Mouse (Mus musculus) urinary bladder, postnatal 14 days (tissue): ENCODE measurements at regions not wholly inside any gene's neighbourhood (a gene's known extent, or its start where the extent isn't known, plus 50 kb on each side); places are given as distances from the start of the nearest gene placed in this dataset.

Experiments
- DNase-seq: peaks from one replicate; pipeline ENCODE4 v3.0.0; 2021; ENCODE audit warnings: low spot score

DNA sequence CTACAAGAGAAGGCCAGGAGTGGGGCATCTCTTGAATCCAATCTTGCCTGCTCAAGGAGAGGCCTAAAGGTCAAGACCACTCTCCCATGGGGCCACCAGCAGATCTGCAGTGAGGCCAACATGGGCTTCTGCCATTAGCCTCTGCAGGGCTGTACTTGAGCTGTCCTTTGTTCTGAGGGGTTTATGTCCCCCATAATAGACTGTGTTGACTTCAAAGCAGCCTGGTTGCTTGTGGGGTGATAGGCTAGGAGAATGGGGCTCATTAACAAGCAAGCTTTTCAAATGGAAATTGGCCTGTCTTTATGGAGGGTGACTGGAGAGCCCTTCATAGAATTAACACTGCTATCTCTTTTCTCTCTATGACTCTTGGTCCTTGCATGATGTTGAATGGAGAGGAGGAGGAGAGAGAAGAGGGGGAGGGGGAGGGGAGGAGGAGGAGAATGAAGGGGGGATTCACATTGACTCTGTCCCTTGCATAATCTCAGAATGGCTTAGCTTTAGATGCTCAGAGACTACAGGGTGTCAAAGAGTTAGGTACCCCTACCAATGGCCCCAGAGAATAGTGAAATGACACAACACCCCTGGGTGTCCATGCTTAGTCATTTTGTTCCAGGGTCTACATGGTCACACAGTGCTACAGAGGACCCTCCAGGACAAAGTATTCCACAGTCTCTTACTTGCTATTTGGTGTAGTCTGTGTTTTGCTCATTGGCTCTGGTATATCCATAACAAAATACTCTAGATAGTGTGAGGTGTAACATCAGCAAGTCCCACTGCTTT is 352.3 kb upstream of the Mgmt start:
- no peak for DNase-seq

DNA sequence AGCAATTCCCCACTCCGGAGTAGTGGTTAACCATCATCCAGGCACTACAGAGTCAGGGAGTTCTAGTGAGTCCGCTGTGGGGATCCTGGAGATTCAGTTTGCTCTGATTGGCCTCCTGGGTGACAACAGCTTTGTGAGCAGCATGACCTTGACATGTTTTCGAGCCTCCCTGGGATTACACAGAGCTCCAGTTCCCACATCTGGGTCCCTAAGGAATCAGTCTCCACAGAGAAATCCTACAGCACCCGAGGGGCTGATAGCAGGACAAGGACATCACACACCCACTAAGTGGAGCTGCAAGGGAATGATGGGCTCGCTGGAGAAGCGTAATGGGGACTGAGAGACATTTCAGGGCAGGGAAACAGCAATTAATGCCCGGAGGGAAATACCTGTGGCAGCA is 351.5 kb upstream of the Mgmt start:
- DNase-seq, result no peak

DNA sequence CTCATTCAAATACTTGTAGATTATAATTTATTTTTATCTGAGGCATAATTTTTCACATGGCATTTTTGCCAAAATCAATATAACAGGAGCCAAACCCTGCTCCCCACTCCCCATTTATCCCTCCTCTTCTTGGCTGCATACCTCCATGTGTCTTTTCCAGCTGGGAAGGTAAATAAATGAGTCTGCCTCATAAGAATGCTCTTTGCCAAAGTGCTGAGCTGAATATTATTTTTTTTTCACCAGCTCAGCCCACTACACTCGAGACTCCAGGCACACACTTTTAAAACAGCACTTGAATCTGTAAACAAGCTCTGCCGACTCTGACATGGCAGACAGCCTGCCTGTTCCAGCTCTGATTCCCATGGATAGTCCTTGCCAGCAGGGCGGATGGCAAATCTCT is 346.6 kb upstream of the Mgmt start:
- no peak for DNase-seq

DNA sequence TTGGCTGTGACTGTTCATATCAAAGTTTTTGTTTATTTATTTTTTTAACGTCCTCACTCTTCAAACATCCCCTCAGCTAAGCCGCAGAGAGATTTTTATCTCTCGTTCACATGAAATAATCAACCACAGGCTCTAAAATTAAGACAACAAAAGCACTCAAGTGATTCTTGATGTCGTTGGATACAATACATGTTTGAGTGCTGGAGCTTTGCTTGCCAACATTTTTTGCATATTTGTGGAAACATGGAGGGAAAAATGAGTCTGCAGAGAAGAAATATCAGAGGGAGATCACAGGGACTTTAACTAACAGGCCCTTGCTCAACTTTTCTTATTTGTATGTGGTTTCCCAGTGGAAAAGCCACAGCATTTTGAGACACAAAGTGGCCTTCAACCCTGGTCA is 338.0 kb upstream of the Mgmt start:
- no peak for DNase-seq

DNA sequence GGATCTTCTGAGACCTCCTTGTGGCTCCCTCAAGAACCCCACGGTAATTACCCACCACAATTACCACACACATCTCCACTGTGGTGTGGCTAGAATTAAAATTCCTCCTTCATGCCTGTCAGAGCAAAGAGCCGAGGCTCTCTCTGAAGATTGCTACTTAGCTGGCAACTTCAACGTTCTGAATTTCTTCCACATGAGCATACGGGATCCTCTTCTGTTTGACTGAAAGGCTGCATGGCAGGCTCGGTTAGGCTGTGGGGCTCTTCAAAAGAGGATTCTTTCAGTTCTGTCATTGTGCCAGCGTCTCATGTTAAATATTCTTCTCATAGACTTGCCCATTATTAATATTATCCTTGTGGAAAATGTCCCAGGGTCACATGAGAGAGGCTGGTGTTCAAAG is 334.9 kb upstream of the Mgmt start:
- no peak for DNase-seq

DNA sequence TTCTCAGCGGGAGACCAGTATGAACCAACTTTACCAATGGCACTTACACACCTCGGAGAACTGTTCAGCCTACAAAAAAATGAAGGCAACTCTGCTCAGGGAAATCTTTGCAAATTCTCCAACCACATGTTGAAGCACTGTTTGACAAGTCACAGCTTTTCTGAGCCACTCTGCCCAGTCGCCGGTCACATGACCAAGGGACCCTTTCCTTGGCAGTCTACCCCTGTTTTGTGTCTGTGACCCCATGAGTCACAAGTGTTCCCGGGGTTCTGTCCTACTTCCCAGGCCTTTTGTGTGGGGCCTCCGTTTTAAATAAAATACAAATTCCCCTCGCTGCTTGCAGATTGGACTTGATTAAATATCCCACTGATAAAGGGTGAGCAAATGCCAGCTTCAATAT is 323.5 kb upstream of the Mgmt start:
- no peak for DNase-seq

DNA sequence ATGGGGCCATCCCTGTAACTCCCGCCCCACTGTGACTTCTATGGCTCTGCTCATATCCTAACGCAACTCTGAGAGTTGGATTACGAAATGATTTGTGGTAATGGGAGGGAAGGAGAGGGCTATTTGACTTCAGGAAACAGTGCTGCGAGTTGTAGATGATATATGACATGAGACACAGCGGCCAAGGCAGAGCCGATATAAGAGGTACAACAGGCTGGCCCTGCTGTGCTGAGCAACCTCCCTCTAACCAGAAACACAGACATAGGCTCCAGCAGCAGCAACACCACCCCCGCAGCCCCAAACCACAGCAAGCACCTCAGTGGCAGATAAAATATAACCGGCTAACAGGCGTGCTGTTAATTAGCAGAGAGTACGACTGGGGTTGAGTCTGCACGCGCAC is 312.5 kb upstream of the Mgmt start:
- no peak for DNase-seq

DNA sequence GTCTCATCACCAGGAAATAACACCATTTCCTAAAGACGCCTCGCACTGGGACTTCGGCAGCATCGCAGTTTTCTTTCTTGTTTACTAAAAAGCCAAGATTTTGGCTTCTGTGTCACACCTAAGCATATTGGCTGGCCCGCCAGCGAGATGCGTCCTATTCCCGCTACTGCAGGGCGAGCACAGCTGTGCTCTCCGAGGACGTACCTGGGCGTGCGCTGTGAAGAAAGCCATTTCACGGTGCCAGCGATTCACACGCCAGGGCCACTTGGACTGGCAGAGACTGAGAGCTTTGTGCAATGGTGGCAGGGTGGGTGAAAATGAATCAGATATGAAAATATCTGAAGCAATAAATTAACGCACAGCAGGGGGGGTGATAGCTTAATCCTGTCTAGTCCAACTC is 310.1 kb upstream of the Mgmt start:
- no peak for DNase-seq

DNA sequence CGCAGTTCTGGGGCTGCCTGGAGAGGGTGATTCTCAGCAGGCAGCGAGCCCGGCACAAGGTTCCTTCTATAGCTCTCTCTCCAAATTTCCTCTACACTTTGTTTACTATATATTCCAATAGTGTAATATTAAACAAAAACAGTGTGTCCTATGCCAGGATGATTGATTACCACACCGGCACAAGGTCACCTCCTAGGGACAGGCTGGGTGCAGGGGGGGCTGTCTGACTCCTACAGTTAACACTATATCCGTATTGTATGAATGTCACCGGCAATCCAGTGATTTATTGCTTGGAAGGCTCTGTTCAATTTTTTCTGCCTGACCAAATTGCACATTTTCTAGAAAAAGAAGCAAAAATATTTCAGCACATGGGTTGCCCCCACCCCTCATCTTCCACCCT is 305.9 kb upstream of the Mgmt start:
- DNase-seq, result no peak

DNA sequence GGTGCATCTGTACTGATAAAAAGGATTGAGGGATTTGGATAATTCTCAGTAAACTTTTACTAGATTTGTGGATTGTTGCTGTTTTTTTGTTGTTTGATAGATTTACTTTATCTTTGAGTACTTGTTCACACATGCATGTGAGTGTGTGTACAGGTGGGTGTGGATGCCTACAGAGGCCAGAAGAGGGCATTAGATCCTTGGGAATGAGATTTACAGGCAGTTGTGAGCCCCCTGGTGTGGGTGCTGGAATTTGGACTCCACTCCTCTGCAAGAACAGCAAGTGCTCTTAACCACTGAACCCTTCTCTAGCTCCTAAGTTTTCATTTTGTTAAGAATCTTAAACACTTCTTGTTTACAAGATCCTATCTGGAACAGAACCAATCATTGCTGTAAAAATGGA is 303.5 kb upstream of the Mgmt start:
- no peak for DNase-seq

DNA sequence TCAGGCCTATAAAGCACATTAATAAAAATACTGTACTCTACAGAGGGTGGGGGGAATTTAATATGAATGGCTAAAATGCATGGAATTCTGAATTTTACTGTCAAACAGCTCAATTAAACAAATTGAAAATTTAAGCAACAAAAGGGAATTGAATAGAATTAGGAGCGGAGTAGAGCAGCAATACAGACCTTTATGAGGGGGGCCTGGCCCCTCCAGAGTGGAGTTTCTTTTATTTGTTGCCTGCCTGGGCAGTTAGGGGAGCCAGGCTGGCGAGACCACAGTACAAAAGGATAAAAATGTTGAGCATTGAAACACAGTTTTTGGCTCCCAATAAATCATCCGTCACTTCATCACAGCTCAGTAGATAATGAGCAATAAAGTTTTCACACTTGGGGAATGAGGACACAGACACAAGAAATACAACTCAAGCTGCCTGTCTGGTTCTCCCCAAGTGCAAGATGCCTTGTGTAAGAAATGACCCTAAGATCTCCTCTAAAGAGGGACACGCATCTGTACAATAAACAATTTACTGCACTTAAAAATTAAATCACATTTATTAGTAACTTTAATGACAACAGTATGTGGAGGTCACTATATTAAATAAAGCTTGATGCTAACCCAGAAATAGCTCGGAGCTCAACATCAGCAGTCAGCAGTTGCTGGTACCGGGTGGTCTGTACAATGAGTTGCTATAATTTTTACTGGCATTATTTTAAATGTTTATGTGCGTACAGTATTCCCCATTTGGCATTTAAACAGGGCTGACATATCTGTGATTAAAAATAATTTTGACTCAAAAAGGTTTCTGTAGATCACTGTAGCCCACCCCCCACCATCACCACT is 286.9 kb upstream of the Mgmt start:
- DNase-seq, result no peak

DNA sequence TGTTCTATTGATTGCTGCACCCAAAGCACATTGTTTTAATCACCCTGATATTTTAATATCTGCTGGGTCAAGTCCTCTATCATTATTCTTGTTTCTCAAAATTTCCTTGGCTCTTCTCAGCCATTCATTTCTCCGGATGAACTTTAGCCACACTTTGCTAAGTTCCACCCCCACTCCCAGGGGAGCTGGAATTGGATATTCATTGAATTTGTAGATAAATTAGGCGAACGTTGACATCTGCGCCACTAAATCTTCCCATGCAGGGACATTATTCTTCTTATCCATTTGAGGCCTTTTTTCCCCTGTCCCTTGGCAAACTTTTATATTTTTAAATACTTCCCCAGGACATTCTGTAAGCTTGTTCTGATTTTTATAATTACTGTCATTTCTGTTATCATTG is 280.9 kb upstream of the Mgmt start:
- peak; percentile 13 for DNase-seq

DNA sequence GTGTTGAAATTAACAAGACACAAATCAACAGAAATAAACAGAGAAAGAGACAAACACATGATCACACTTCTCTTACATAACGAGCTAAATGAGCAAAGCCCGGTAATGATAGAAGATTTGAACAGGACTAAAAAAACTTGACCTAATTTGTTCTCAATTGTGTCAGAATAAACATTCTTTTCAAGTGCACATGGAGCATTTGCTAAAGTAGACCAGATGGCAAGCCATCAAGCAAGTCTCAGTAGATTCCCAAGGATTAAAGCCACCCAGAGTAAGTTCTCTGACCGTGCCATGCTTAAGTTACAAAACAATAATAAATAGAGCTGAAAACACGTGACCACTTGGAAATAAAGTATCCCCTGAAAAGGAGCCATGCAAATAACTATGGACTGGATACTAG is 269.9 kb upstream of the Mgmt start:
- DNase-seq, result no peak

DNA sequence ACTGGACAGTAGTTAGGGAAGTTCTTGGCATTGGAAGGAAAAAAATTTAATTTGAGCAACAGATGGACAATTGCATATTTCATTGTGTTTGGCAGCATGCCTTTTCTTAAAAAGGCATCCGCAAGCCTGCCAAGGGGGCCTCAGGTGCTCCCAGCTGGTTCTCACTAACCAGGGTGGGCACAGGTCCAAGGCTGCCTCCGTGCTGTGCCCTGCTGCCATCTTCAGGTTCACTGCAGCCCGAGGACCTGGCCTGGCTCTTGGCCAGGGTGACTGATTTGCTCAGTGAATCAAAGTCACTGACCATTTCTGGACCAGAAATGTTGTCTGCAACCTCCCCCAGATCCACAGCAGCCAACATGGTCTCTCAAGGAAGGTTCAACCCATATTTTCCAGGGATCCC is 263.3 kb upstream of the Mgmt start:
- DNase-seq, result peak; percentile 16

DNA sequence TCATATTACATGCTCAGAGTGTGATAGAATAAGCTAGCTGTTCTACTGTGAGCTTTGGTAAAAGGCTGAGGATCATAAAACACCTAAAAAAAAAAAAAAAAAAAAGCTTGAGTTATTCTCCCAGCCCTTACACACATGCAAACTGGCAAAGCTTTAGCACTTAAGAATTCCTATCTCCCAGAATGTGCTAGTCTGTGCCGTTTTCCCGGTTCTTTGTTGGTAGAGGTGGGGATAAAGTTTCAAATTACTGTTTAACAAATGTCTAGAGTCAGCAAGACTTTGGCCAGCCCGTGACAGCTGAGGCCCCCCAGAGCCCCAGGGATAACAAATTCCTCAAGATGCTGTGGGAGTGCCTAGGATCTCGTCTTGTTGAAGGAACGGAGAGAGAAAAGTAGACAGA is 254.3 kb upstream of the Mgmt start:
- no peak for DNase-seq

DNA sequence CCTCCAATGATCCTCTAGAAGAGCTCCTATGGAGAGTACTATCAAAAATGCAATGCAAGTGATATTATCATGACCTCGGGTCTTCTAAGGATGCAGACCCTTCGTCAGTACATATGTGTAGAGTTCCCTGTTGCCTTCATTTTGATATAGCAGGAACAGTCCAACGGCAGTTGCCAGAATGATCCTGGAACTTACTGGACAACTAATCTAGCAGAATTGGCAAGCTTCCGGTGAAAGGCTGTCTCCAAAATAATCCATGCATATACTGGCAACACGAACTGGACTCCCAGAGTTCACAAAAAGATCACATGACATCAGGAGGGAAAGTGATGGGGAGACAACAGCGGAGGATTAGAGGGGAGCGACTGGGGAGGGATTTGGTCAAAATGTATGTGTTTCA is 253.6 kb upstream of the Mgmt start:
- DNase-seq, result no peak

DNA sequence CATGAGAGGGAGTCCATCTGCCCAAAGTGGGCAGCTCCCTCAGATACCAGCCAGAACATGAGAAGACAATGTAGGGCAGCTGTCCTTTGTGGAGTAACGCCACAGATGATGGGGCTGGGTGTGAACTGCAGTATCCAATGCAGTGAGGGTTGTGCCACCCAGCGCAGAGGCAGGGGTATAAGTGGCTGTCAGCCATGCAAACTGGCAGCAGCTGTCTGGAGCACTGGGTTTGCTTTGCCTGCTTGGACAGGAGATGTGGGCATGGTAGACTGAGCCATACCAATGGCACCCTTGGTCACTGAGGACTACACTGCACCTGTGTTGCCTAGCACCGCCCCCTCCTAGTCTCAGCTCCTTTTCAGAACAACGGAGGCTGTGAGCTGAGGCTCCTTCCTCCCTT is 244.6 kb upstream of the Mgmt start:
- no peak for DNase-seq

DNA sequence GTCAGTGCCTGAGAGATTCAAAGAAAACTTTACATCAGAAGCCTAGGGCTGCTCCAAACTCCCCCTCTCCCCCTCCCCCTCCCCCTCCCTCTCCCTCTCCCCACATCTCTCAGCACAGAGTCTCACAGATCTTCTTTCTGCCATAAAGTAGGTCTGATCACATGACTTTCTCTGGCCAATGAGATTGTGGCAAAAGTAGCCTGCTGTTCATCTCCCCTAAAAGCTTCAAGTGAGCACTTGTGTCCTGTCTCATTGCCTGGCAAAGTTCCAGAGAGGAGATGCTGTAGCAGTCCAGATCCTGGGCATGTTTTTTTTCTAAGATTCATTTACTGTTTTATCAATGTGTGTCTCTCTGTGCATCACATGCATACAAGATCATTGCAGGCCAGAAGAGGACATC is 234.5 kb upstream of the Mgmt start:
- DNase-seq, result no peak

DNA sequence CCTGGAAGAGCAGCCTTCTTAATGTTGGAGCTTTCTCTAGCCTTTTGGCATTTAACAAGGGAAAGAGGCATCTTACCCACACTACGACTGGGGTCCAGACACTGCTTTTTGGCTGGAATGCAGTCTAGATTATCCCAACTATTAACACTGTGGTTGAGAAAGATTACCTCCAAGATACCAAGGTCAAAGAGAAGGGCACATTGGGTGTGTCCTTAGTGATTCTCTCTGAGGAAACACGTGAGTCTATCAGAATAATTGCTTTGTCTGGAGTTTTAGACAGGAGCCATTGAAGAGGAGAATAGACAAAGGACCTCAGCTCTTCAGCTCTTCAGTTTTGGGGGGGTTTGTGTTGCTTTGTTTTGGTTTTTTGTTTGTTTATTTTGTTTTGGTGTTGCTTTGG is 234.0 kb upstream of the Mgmt start:
- DNase-seq, result no peak

DNA sequence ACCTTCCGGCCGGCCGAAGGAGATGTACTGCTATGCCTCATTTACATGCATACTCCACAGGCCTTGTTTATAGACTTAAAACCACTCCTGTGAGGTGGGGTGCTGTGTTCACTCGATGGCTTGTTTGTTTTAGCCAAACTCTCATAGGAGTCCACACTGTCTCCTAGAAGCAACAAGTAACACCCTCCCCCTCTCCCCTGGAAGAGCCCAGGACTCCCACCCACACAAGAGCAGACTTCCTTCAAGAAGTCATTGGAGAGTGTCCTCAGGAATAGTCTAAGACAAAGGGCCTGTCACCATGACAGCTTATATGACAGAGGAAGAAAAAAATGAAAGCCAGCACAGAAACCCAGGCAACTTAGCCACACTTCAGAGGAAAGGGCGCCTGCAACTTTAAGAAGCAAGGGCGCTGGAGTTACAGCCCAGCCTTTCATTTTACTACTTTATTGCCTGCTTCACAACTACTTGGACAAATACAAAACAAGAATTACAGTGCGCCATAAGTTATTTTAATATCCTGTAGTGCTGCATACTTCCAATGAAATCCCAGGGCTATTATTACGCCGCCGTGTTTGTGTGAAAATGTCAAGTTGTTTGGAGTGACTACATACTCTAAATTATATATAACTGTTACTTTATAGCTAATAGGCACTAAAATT is 229.9 kb upstream of the Mgmt start:
- no peak for DNase-seq

DNA sequence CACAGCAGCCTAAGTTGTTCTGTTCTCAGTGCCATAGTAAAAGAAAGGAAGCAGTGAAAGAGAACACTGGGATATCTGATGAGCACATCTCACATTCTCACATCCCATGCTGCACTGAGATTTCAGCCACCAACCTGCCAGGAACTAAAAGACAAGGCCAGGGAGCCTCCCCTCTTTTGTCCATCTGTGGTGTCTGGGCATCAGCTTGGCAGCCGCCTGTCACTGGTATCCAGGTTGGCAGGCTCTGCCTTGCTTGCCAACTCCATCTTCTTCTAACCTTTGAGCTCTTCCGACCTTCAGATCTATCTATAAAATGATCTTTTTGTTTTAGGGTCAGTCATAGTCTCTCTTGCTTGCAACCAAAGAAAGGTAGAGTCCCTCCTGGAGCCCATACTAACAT is 228.5 kb upstream of the Mgmt start:
- no peak for DNase-seq

DNA sequence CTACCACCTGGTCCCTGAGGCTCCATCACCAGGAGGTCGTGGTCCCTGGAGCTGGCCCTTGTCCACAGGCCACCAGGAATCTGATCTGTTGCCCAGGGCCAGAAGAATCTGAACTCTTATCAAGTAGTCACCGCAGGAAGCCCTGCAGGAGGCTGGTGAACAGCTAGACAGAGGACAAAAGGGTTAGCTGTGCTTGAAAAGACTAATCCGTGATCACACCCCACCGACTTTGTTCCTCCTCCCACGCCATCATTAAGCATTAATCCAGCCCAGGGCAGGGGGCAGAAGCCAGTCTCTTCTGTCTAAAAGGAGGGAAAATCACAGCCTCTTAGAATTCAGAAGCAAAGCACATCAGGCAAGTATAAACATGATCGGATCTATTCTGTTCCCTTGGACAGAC is 227.7 kb upstream of the Mgmt start:
- no peak for DNase-seq

DNA sequence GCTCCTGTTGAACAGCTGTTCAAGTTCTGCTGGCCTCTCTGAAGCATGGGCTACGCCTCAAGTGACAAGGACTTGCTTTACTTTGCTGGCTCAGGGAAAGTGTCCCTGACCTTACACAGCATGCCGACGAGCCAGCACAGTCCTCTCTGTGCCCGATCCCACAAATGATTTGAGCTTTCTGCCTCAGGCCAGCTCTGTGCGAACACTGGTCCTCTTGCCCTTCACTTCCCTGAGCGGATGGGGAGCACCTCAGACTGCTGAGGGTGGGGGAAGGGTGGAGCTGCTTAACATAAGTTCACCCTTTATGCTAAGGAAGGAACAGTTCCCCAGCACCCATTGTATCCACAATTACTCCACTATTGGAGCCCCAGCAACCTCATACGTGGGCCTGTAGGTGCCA is 223.7 kb upstream of the Mgmt start:
- DNase-seq, result no peak
